Mouse (Mus musculus) forebrain, embryonic 13.5 days (tissue): ENCODE measurements around the gene Rbm38. TPM values are rescaled to one million over a fixed set of nuclear protein-coding genes. Genes with fewer than 3 reads are reported as not detected.

Source experiments
- ATAC-seq: fragments of 200-750 bp; cut with Nextera tagmentation; 2 replicates; pipeline ENCODE4 v1.8.0; 2017
- H3K27ac ChIP-seq: fragments of 300-500 bp; sonication (generic); 2 replicates; pipeline ENCODE4 v1.5.1; 2015; ENCODE audit warnings: inconsistent platforms, mild to moderate bottlenecking, moderate library complexity
- H3K27me3 ChIP-seq: fragments of 300-500 bp; sonication (generic); 2 replicates; pipeline ENCODE4 v1.6.1; 2015; ENCODE audit warnings: mild to moderate bottlenecking, inconsistent platforms
- H3K36me3 ChIP-seq: fragments of 300-500 bp; sonication (generic); 2 replicates; pipeline ENCODE4 v1.6.1; 2015; ENCODE audit warnings: mild to moderate bottlenecking, inconsistent platforms; ENCODE audit not compliant: poor library complexity, severe bottlenecking
- H3K4me1 ChIP-seq: fragments of 300-500 bp; sonication (generic); 2 replicates; pipeline ENCODE4 v1.6.1; 2015; ENCODE audit warnings: inconsistent platforms
- H3K4me2 ChIP-seq: fragments of 300-500 bp; sonication (generic); 2 replicates; pipeline ENCODE4 v1.6.1; 2015; ENCODE audit warnings: inconsistent platforms, mild to moderate bottlenecking, moderate library complexity
- H3K4me3 ChIP-seq: fragments of 300-500 bp; sonication (generic); 2 replicates; pipeline ENCODE4 v1.5.1; 2015; ENCODE audit warnings: mild to moderate bottlenecking, inconsistent platforms
- H3K9ac ChIP-seq: fragments of 300-500 bp; sonication (generic); 2 replicates; pipeline ENCODE4 v1.6.1; 2015; ENCODE audit warnings: mild to moderate bottlenecking, inconsistent platforms
- H3K9me3 ChIP-seq: fragments of 300-500 bp; sonication (generic); replicated peaks from 2 replicates; pipeline ENCODE4 v1.6.1; 2016; ENCODE audit warnings: inconsistent platforms
- WGBS: fragments of 180-500 bp; shearing (Covaris S2); methylation state at CpG from one replicate; pipeline ENCODE4 v1.1.7; 2015; 5-methylcytosine and 5-hydroxymethylcytosine counted together
- polyA plus RNA-seq: library from polyadenylated mRNA; unstranded; fragments of >200 nt; fragmentation: Nextera tagmentation; extraction: Ambion mirVana; gene quantifications from 2 replicates; pipeline ENCODE4 v1.2.1, GENCODE M21; 2015

Gene Rbm38
- polyA plus RNA-seq, 1 experiment from 2014 or later: 40.0 TPM

GRCm38 (mm10) chr2:173019322-173019721 lies 976 bp upstream of the Rbm38 start:
- 11% methylated on average over 9 of the region's 9 CpGs for WGBS
- Histone ChIP-seq H3K27ac (no peak overlapping the region), H3K36me3 (peaks cover 23% of the 10 kb centered on the region), H3K9ac (peak overlapping the region; percentile 56), H3K9me3 (no peaks in the 10 kb centered on the region), H3K4me3 (peak overlapping the region; percentile 42), H3K27me3 (peaks cover 23% of the 10 kb centered on the region), H3K4me2 (peak overlapping the region; percentile 81), H3K4me1 (peaks cover 35% of the 10 kb centered on the region)
- ATAC-seq: peak; percentile 0; the same call in 1 of the 2 replicates

DNA sequence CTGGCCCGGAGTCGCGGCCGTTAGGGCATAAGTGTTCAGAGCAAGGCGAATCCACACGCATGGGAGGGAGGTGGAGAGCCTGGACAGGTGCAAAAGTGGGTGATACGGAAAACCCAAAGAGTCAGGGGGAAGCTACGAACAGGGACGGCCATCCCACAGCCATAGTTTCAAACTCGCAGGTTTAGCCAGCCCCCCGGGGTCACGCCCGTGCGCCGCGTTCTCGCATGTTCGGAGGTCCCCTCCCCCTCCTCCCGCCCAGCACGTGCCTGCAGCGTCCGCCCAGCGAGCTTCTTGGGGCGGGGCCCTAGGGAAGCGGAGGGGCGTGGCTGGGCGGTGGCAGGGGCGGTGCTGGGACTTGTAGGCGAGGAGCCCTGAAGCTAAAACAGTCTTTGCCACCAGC lies 508 bp upstream of the Rbm38 start:
- Histone ChIP-seq H3K4me2 (peak overlapping the region; percentile 81), H3K27me3 (peaks cover 23% of the 10 kb centered on the region), H3K4me3 (peak overlapping the region; percentile 42), H3K36me3 (peaks cover 18% of the 10 kb centered on the region), H3K4me1 (peaks cover 40% of the 10 kb centered on the region), H3K9me3 (no peaks in the 10 kb centered on the region), H3K9ac (peak overlapping the region; percentile 56), H3K27ac (no peak overlapping the region)
- peak; percentile 81 for ATAC-seq
- under 1% methylated on average over 29 of the region's 29 CpGs for WGBS

- Histone ChIP-seq H3K9ac (peak overlapping the region; percentile 89), H3K27ac (peak overlapping the region; percentile 73), H3K4me3 (peak overlapping the region; percentile 85), H3K4me1 (peaks cover 58% of the 10 kb centered on the region), H3K4me2 (peak overlapping the region; percentile 90), H3K36me3 (peaks cover 16% of the 10 kb centered on the region), H3K9me3 (no peaks in the 10 kb centered on the region), H3K27me3 (peaks cover 23% of the 10 kb centered on the region)
- under 1% methylated on average over 54 of the region's 54 CpGs for WGBS
- ATAC-seq: peak; percentile 84
Observed at GRCm38 (mm10) chr2:173021633-173022055, 1.3 kb downstream of the Rbm38 start.

DNA sequence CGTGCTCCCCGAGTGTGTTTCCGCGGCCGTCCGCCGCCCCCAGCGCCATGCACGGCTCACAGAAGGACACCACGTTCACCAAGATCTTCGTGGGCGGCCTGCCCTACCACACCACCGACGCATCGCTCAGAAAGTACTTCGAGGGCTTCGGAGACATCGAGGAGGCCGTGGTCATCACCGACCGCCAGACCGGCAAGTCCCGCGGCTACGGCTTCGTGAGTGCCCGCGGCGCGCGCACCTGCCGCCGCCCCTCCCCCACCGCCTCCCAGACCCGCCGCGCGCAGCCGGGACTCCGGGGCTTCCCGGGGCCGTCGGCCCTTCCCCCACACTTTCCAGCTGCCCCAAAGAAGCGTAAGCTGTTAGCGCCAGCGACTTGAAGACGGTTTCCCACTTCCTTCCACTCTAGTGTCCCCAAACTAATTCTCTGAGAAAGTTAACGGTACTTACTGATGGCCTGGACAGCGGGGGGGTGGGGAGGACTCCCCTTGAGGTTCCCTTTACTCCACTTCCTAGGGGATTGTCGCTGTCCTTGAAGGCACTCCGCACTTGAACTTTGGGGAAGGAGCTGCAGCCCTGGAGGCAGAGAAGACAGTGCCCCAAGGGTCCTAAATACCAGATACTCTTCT lies 1.9 kb downstream of the Rbm38 start:
- peak overlapping the region; percentile 85 for H3K4me3 ChIP-seq
- H3K27ac ChIP-seq: peak overlapping the region; percentile 73
- whole genome bisulfite sequencing: under 1% methylated on average over 41 of the region's 51 CpGs
- H3K4me2 ChIP-seq: peak overlapping the region; percentile 90
- H3K36me3 ChIP-seq: peaks cover 21% of the 10 kb centered on the region
- peak overlapping the region; percentile 89 for H3K9ac ChIP-seq
- H3K27me3 ChIP-seq: peaks cover 23% of the 10 kb centered on the region
- no peaks in the 10 kb centered on the region for H3K9me3 ChIP-seq
- H3K4me1 ChIP-seq: peaks cover 60% of the 10 kb centered on the region
- ATAC-seq: peak; percentile 43

DNA sequence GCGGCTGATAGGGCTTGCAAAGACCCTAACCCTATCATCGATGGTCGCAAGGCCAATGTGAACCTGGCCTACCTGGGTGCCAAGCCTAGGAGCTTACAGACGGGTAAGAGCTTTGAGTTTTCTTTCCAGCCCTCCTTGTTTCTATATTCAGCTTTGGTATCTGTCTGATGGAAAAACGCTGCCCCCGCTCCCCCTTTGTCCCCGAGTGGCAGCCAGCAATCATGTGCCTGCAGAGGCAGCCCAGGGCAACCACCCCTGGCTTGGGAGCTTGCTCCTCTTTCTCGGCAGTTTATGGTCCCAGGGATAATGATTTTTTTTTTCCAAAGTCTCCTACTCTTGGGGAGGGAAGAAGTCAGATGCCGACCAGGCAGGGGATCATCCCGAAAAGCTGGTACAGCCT lies 2.5 kb downstream of the Rbm38 start:
- peaks cover 23% of the 10 kb centered on the region for H3K27me3 ChIP-seq
- peak overlapping the region; percentile 85 for H3K4me3 ChIP-seq
- H3K27ac ChIP-seq: no peak overlapping the region
- H3K9me3 ChIP-seq: no peaks in the 10 kb centered on the region
- H3K36me3 ChIP-seq: peaks cover 27% of the 10 kb centered on the region
- 12% methylated on average over 10 of the region's 10 CpGs for WGBS
- H3K9ac ChIP-seq: peak overlapping the region; percentile 89
- no peak for ATAC-seq
- H3K4me2 ChIP-seq: peak overlapping the region; percentile 90
- peaks cover 66% of the 10 kb centered on the region for H3K4me1 ChIP-seq

DNA sequence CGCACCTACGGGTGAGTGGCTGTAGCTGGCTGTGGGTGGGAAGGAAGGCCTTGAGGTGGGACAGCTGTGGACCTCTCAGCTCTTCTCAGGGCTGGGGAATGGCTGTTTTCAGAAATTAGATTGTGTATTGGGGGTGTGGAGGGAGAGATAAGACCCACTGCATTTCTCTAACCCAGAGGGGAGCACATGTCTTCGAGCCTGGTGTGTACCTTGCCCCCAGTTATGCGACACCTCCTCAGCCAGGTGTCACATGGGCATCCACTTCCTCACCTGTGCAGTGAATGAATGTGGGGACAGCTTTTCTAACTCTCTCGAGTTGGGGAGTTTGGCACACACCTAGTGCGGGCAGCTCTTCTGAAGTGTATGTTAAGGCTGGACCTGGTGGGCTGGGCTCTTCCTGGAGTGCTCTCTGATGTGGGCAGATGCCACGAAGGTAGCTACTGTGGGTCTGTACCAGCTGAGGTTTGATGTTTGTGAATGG lies 3.1 kb downstream of the Rbm38 start:
- H3K36me3 ChIP-seq: peaks cover 33% of the 10 kb centered on the region
- peaks cover 21% of the 10 kb centered on the region for H3K27me3 ChIP-seq
- peak overlapping the region; percentile 90 for H3K4me2 ChIP-seq
- no peak for ATAC-seq
- H3K4me1 ChIP-seq: peaks cover 69% of the 10 kb centered on the region
- H3K9ac ChIP-seq: peak overlapping the region; percentile 89
- peak overlapping the region; percentile 85 for H3K4me3 ChIP-seq
- no peaks in the 10 kb centered on the region for H3K9me3 ChIP-seq
- no peak overlapping the region for H3K27ac ChIP-seq
- WGBS: 83% methylated on average over 7 of the region's 7 CpGs

GRCm38 (mm10) chr2:173023966-173024365 lies 3.7 kb downstream of the Rbm38 start:
- Histone ChIP-seq H3K9ac (peak overlapping the region; percentile 89), H3K9me3 (no peaks in the 10 kb centered on the region), H3K36me3 (peaks cover 39% of the 10 kb centered on the region), H3K4me3 (no peak overlapping the region), H3K4me1 (peaks cover 69% of the 10 kb centered on the region), H3K27ac (no peak overlapping the region), H3K27me3 (peaks cover 18% of the 10 kb centered on the region), H3K4me2 (peak overlapping the region; percentile 90)
- no peak for ATAC-seq
- WGBS: 84% methylated on average over 4 of the region's 4 CpGs

DNA sequence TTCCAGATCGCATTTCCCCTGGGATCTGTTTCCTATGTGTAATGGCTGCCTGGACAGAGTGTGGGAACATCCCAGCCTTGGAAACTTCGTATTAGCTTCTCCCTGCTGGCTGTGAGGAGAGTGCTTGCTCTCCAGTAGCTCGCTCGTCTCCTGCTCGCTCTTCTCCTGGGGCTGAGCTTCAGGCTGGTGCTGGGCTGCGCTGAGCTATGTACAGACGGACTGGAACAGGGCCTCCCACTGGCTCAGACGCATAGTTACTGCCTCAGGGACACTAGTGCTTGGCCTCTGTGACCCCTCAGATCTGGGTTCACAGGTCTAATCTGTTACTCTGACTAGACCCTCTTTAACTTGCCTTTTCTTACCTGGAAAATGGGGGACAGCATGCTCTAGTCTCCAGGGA lies 4.1 kb downstream of the Rbm38 start:
- Histone ChIP-seq H3K27me3 (peaks cover 13% of the 10 kb centered on the region), H3K4me1 (peaks cover 67% of the 10 kb centered on the region), H3K36me3 (peaks cover 43% of the 10 kb centered on the region), H3K27ac (no peak overlapping the region; the same call in 1 of the 2 replicates), H3K4me3 (no peak overlapping the region), H3K9ac (peak overlapping the region; percentile 43; the same call in 1 of the 2 replicates), H3K4me2 (peak overlapping the region; percentile 90), H3K9me3 (no peaks in the 10 kb centered on the region)
- 76% methylated on average over 8 of the region's 8 CpGs for WGBS
- no peak for ATAC-seq

DNA sequence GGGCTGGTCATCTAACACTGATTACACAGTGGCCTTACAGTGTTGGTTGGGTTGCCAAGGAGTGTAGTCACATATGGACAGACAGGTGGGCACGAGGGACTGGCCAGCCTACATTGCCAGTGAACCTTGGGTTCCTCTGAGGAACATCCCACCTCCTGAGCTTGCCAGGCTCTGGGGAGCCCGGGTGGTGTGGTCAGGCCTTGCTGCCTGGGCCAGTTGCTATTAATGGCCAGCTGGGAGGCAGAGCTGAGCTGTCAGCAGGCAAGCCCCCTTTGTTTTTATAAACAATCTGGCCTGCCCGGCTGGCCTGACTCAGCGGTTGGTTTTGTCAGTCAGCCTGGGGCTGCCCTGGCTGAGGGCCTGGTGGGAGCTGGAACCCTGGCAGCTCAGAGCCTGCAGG lies 4.6 kb downstream of the Rbm38 start:
- Histone ChIP-seq H3K27ac (no peak overlapping the region), H3K36me3 (peaks cover 49% of the 10 kb centered on the region), H3K4me2 (peak overlapping the region; percentile 90), H3K9me3 (no peaks in the 10 kb centered on the region), H3K9ac (peak overlapping the region; percentile 43), H3K4me1 (peaks cover 62% of the 10 kb centered on the region), H3K4me3 (peak overlapping the region; percentile 14), H3K27me3 (peaks cover 12% of the 10 kb centered on the region)
- no peak for ATAC-seq
- WGBS: 26% methylated on average over 4 of the region's 4 CpGs

- no peak overlapping the region for H3K9ac ChIP-seq
- H3K4me2 ChIP-seq: no peak overlapping the region; the same call in 1 of the 2 replicates
- H3K4me1 ChIP-seq: peaks cover 55% of the 10 kb centered on the region
- ATAC-seq: no peak
- no peak overlapping the region for H3K27ac ChIP-seq
- peaks cover 62% of the 10 kb centered on the region for H3K36me3 ChIP-seq
- 80% methylated on average over 5 of the region's 5 CpGs for WGBS
- H3K27me3 ChIP-seq: 0 out of 2 replicates have a peak, but pooled peaks cover under 1% of the 10 kb centered on the region
- H3K4me3 ChIP-seq: no peak overlapping the region
- no peaks in the 10 kb centered on the region for H3K9me3 ChIP-seq
Observed at GRCm38 (mm10) chr2:173026286-173026685, 6.0 kb downstream of the Rbm38 start.

- 89% methylated on average over 3 of the region's 3 CpGs for WGBS
- H3K4me3 ChIP-seq: no peak overlapping the region
- peaks cover 66% of the 10 kb centered on the region for H3K36me3 ChIP-seq
- H3K27me3 ChIP-seq: no peaks in the 10 kb centered on the region
- no peak overlapping the region for H3K27ac ChIP-seq
- no peak for ATAC-seq
- no peak overlapping the region for H3K4me2 ChIP-seq
- no peaks in the 10 kb centered on the region for H3K9me3 ChIP-seq
- H3K9ac ChIP-seq: no peak overlapping the region
- H3K4me1 ChIP-seq: peaks cover 55% of the 10 kb centered on the region
Observed at GRCm38 (mm10) chr2:173026688-173027131, 6.4 kb downstream of the Rbm38 start.

DNA sequence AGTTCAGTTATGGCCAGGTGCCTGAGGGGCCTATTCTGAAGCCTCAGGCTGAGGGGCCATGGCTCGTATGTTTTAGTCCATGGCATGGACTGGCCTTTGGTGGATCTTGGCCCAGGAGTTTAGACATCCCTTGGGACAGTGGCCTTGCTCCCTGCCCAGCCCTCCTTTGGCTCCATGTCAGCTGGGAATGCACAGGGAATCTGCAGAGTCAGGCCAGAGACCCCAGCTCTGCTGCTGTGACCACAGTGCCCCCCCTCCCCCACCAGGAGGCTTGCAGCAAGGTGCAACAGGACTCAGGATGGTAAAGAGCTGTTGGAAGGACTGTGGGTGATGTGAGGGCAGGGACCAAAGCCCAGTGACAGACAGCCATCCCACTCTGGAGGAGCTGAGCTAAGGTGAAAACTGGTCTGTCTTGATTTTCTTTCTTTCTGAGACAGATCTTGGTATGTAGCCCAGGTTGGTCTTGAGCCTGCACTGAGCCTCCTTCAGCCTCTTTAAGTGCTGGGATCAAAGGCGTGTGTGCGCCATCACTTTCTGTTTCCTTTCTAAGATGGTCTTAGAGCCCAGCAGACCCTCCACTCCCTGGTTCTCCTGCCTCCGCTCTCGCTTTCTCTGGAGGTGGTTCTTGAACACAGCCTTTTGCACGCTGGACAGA lies 7.0 kb downstream of the Rbm38 start:
- Histone ChIP-seq H3K9ac (no peak overlapping the region), H3K27ac (no peak overlapping the region), H3K4me2 (no peak overlapping the region), H3K4me3 (no peak overlapping the region), H3K4me1 (peaks cover 55% of the 10 kb centered on the region), H3K36me3 (peaks cover 72% of the 10 kb centered on the region), H3K27me3 (no peaks in the 10 kb centered on the region), H3K9me3 (no peaks in the 10 kb centered on the region)
- WGBS: 92% methylated on average over 6 of the region's 6 CpGs
- no peak for ATAC-seq
